Comparison of ENCODE assay signal across 8 mouse cellular contexts in genomic region chr11:58093021-58093528, GRCm38 (mm10). TPM values are rescaled to one million over a fixed set of nuclear protein-coding genes. Genes with fewer than 3 reads are reported as not detected.
DNase-seq lines count a peak whose midpoint lies in the region; ATAC-seq and TF ChIP-seq lines count a peak whose summit lies in the region.

TSS of gene Gm12248 (minus strand) at chr11:58093134.

- H3K27me3 ChIP-seq in forebrain, embryonic 11.5 days (ENCODE audit: control insufficient read depth, insufficient read depth, low read length) = peaks cover 4% of the 10 kb centered on the region; the same call in 1 of the 2 replicates
- no peaks in the 10 kb centered on the region; the same call in 1 of the 2 replicates for H3K27me3 ChIP-seq in forebrain, postnatal 0 days (ENCODE audit: insufficient read depth, low read length)
- H3K27me3 ChIP-seq in heart, embryonic 11.5 days (ENCODE audit: control insufficient read depth, insufficient read depth, low read length) = peaks cover 3% of the 10 kb centered on the region; the same call in 1 of the 2 replicates
- peaks cover 1% of the 10 kb centered on the region for H3K27me3 ChIP-seq in megakaryocyte, embryonic 14.5 days (replicated peaks)

- no peak for ATAC-seq in forebrain, embryonic 11.5 days (replicated peaks; ENCODE audit: low FRiP score)
- ATAC-seq in forebrain, postnatal 0 days = no peak
- ATAC-seq in heart, embryonic 11.5 days (replicated peaks; ENCODE audit: insufficient number of reproducible peaks, low FRiP score, low TSS enrichment) = no peak

- H3K27ac ChIP-seq in forebrain, embryonic 11.5 days (ENCODE audit: low read depth, low read length) = no peak within 1 kb of the TSS
- no peak within 1 kb of the TSS for H3K27ac ChIP-seq in forebrain, postnatal 0 days (ENCODE audit: low read depth, low read length)
- no peak within 1 kb of the TSS for H3K27ac ChIP-seq in heart, embryonic 11.5 days (ENCODE audit: low read depth, low read length)

- WGBS in forebrain, embryonic 11.5 days = 16% methylated on average over 12 of the region's 12 CpGs
- WGBS in forebrain, postnatal 0 days = 20% methylated on average over 12 of the region's 12 CpGs
- 11% methylated on average over 12 of the region's 12 CpGs for WGBS in heart, embryonic 11.5 days (ENCODE audit: insufficient replicate concordance)

- H3K9me3 ChIP-seq in forebrain, embryonic 11.5 days (ENCODE audit: control insufficient read depth, low read length) = no peaks in the 10 kb centered on the region
- no peaks in the 10 kb centered on the region for H3K9me3 ChIP-seq in forebrain, postnatal 0 days (ENCODE audit: low read length)
- no peaks in the 10 kb centered on the region for H3K9me3 ChIP-seq in heart, embryonic 11.5 days (replicated peaks; ENCODE audit: control insufficient read depth, low read length)
- no peaks in the 10 kb centered on the region for H3K9me3 ChIP-seq in megakaryocyte, embryonic 14.5 days

- H3K9ac ChIP-seq in forebrain, embryonic 11.5 days (ENCODE audit: low read length) = 0 out of 2 replicates have a peak within 1 kb of the TSS, but pooled peaks have one; percentile 7
- no peak within 1 kb of the TSS for H3K9ac ChIP-seq in forebrain, postnatal 0 days
- peak within 1 kb of the TSS; percentile 1; the same call in 1 of the 2 replicates for H3K9ac ChIP-seq in heart, embryonic 11.5 days (ENCODE audit: low read depth, low read length)

- TF ChIP-seq CTCF in forebrain, postnatal 0 days (IDR thresholded peaks at IDR 0.05; ENCODE audit: low read depth) = no peak

- H3K36me3 ChIP-seq in forebrain, embryonic 11.5 days (ENCODE audit: control insufficient read depth, insufficient read depth, low read length) = no peaks in the 10 kb centered on the region
- no peaks in the 10 kb centered on the region for H3K36me3 ChIP-seq in forebrain, postnatal 0 days (ENCODE audit: insufficient read depth)
- H3K36me3 ChIP-seq in heart, embryonic 11.5 days (ENCODE audit: control insufficient read depth, insufficient read depth, low read length) = no peaks in the 10 kb centered on the region
- H3K36me3 ChIP-seq in megakaryocyte, embryonic 14.5 days (replicated peaks; ENCODE audit: low read length) = no peaks in the 10 kb centered on the region

- no peak for DNase-seq in forebrain, embryonic 11.5 days (ENCODE audit: low spot score)
- DNase-seq in forebrain, postnatal 0 days = no peak
- peak; percentile 21 to 22 for DNase-seq in adrenal gland, postnatal 4 days (ENCODE audit: low spot score in 2 of 2)
- DNase-seq in kidney, postnatal 36 days = peak; percentile 31 to 61
- DNase-seq in cerebellum, adult 8-10 months = no peak
- DNase-seq in cerebellum, postnatal 10 days = no peak

- no peak within 1 kb of the TSS; the same call in 1 of the 2 replicates for H3K4me2 ChIP-seq in forebrain, embryonic 11.5 days (ENCODE audit: low read depth, low read length, severe bottlenecking)
- H3K4me2 ChIP-seq in forebrain, postnatal 0 days (ENCODE audit: low read depth) = no peak within 1 kb of the TSS
- H3K4me2 ChIP-seq in heart, embryonic 11.5 days = peak within 1 kb of the TSS; percentile 39

- H3K4me3 ChIP-seq in forebrain, embryonic 11.5 days (ENCODE audit: low read depth, low read length) = no peak within 1 kb of the TSS
- H3K4me3 ChIP-seq in forebrain, postnatal 0 days (ENCODE audit: low read depth, low read length) = no peak within 1 kb of the TSS
- H3K4me3 ChIP-seq in heart, embryonic 11.5 days (ENCODE audit: low read depth, low read length) = peak within 1 kb of the TSS; percentile 6; the same call in 1 of the 2 replicates
- H3K4me3 ChIP-seq in megakaryocyte, embryonic 14.5 days (replicated peaks) = peak within 1 kb of the TSS; percentile 90

- peaks cover 2% of the 10 kb centered on the region; the same call in 1 of the 2 replicates for H3K4me1 ChIP-seq in forebrain, embryonic 11.5 days (replicated peaks; ENCODE audit: control insufficient read depth, insufficient read depth, low read length)
- no peaks in the 10 kb centered on the region for H3K4me1 ChIP-seq in forebrain, postnatal 0 days (ENCODE audit: insufficient read depth)
- peaks cover 11% of the 10 kb centered on the region for H3K4me1 ChIP-seq in heart, embryonic 11.5 days (ENCODE audit: control insufficient read depth, insufficient read depth, low read length)
- H3K4me1 ChIP-seq in megakaryocyte, embryonic 14.5 days = peaks cover 22% of the 10 kb centered on the region

RNA-seq across cellular contexts. Expression of gene Gm12248, which starts in this region (rescaled TPM):
- not detected in 2 replicates for polyA plus RNA-seq in forebrain, embryonic 11.5 days (2014; fragmentation: Nextera tagmentation; extraction: Ambion mirVana)
- not detected in 2 replicates for total RNA-seq in forebrain, postnatal 0 days (2014; rRNA removed)
- polyA plus RNA-seq in forebrain, postnatal 0 days (2015; fragmentation: Nextera tagmentation; extraction: Ambion mirVana) = not detected in 2 replicates
- total RNA-seq in adrenal gland, postnatal 4 days (2021) = under 1 TPM; 0.20 TPM
- not detected in 2 replicates for polyA plus RNA-seq in heart, embryonic 11.5 days (2014; fragmentation: Nextera tagmentation; extraction: Ambion mirVana)
- not detected in 2 replicates for polyA plus RNA-seq in megakaryocyte, embryonic 14.5 days (2012; ENCODE audit: insufficient read depth, low replicate concordance)

Comparison
In these comparisons a context has a peak if more than half of its experiments do, and no peak if none do; other contexts are left out.
1. Peak in DNase-seq in adrenal gland, postnatal 4 days; RNA of the gene not detected or under 1 TPM.
2. DNase-seq: peak in kidney, postnatal 36 days (2 of 2); none in forebrain, embryonic 11.5 days (single experiment), forebrain, postnatal 0 days (single experiment), cerebellum, adult 8-10 months (single experiment) and cerebellum, postnatal 10 days (0 of 2).
3. H3K4me3 ChIP-seq: peak in heart, embryonic 11.5 days (single experiment) and megakaryocyte, embryonic 14.5 days (single experiment); none in forebrain, embryonic 11.5 days (single experiment) and forebrain, postnatal 0 days (single experiment).